Mouse (Mus musculus) liver, postnatal 0 days (tissue): ENCODE measurements at regions not wholly inside any gene's neighbourhood (a gene's known extent, or its start where the extent isn't known, plus 50 kb on each side); places are given as distances from the start of the nearest gene placed in this dataset.

Source experiments
- CTCF ChIP-seq: sonication (generic); IDR thresholded peaks from 2 replicates; pipeline ENCODE4 v1.5.1; 2016; ENCODE audit warnings: antibody characterized with exemption, low read depth
- EP300 ChIP-seq: IDR thresholded peaks from 2 replicates; pipeline ENCODE4 v1.6.1; 2016; ENCODE audit warnings: antibody characterized with exemption, low read depth, mild to moderate bottlenecking

GRCm38 (mm10) chr17:4563641-4564040 lies 430.5 kb upstream of the Arid1b start:
- TF ChIP-seq CTCF (no peak), EP300 (no peak)
